In the genomic region with DNA sequence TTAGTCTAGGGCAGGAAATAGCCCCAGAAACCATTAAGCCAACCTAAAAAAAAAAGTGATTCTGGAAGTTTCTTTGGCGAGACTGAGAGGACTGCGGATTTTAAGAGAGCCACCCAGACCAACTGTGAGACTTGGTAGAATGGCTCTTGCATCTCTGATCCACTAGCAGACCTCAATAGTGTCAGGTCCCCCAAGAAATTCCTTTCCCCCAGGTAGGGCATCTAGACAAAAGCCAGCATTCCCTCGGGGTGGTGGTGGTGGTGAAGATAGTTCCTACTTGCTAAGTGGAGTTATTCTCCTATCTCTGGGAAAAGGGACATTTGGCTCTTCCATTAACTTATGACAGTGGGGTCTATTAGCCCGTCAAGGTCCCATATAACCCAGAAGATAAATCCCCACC, we compare ENCODE assay signal across 8 mouse cellular contexts. TPM values are rescaled to one million over a fixed set of nuclear protein-coding genes. Genes with fewer than 3 reads are reported as not detected.
DNase-seq lines count a peak whose midpoint lies in the region; ATAC-seq and TF ChIP-seq lines count a peak whose summit lies in the region.

No protein-coding gene starts in this region.

- H3K9me3 ChIP-seq in embryonic facial prominence, embryonic 13.5 days = no peaks in the 10 kb centered on the region
- no peaks in the 10 kb centered on the region for H3K9me3 ChIP-seq in intestine, postnatal 0 days (ENCODE audit: control insufficient read depth)
- H3K9me3 ChIP-seq in neural tube, embryonic 13.5 days = no peaks in the 10 kb centered on the region

- intact Hi-C loops in left cerebral cortex, adult 2 months (cut with DNase I) = loop anchor here (1.0 kb wide), 1 partner anchor 12 kb away; a partner anchor contains a TSS
- intact Hi-C loops in left cerebral cortex, postnatal 10 days (cut with DNase I) = loop anchor here (1.0 kb wide), 1 partner anchor 14 kb away; no protein-coding TSS in a partner anchor

- peak overlapping the region; percentile 69 for H3K27ac ChIP-seq in left cerebral cortex, adult 2 months
- peak overlapping the region; percentile 86; the same call in 1 of the 2 replicates for H3K27ac ChIP-seq in embryonic facial prominence, embryonic 13.5 days
- H3K27ac ChIP-seq in intestine, postnatal 0 days (ENCODE audit: low read depth, low read length) = no peak overlapping the region; the same call in 1 of the 2 replicates
- peak overlapping the region; percentile 89 for H3K27ac ChIP-seq in neural tube, embryonic 13.5 days (replicated peaks)

- H3K4me2 ChIP-seq in embryonic facial prominence, embryonic 13.5 days = peak overlapping the region; percentile 60
- peak overlapping the region; percentile 86 for H3K4me2 ChIP-seq in intestine, postnatal 0 days (replicated peaks; ENCODE audit: low read depth)
- peak overlapping the region; percentile 69 for H3K4me2 ChIP-seq in neural tube, embryonic 13.5 days

- no peaks in the 10 kb centered on the region for H3K27me3 ChIP-seq in embryonic facial prominence, embryonic 13.5 days
- no peaks in the 10 kb centered on the region for H3K27me3 ChIP-seq in intestine, postnatal 0 days (replicated peaks; ENCODE audit: control insufficient read depth, insufficient read depth, low read length)
- H3K27me3 ChIP-seq in neural tube, embryonic 13.5 days = no peaks in the 10 kb centered on the region

- H3K9ac ChIP-seq in embryonic facial prominence, embryonic 13.5 days = peak overlapping the region; percentile 96
- 0 out of 2 replicates have a peak overlapping the region, but pooled peaks have one; percentile 40 for H3K9ac ChIP-seq in intestine, postnatal 0 days (ENCODE audit: low read depth, low read length)
- peak overlapping the region; percentile 73 for H3K9ac ChIP-seq in neural tube, embryonic 13.5 days

- H3K4me1 ChIP-seq in embryonic facial prominence, embryonic 13.5 days = peaks cover 32% of the 10 kb centered on the region
- H3K4me1 ChIP-seq in intestine, postnatal 0 days (replicated peaks; ENCODE audit: control insufficient read depth, insufficient read depth, low read length) = no peaks in the 10 kb centered on the region; the same call in 1 of the 2 replicates
- peaks cover 28% of the 10 kb centered on the region for H3K4me1 ChIP-seq in neural tube, embryonic 13.5 days (replicated peaks)

- H3K4me3 ChIP-seq in left cerebral cortex, adult 2 months = peak overlapping the region; percentile 51
- peak overlapping the region; percentile 98 for H3K4me3 ChIP-seq in embryonic facial prominence, embryonic 13.5 days
- peak overlapping the region; percentile 96 for H3K4me3 ChIP-seq in intestine, postnatal 0 days (ENCODE audit: low read depth, low read length)
- peak overlapping the region; percentile 98 for H3K4me3 ChIP-seq in neural tube, embryonic 13.5 days

- H3K36me3 ChIP-seq in embryonic facial prominence, embryonic 13.5 days = no peaks in the 10 kb centered on the region
- H3K36me3 ChIP-seq in intestine, postnatal 0 days (ENCODE audit: control insufficient read depth, insufficient read depth) = no peaks in the 10 kb centered on the region
- H3K36me3 ChIP-seq in neural tube, embryonic 13.5 days = no peaks in the 10 kb centered on the region

- no peak for DNase-seq in left cerebral cortex, adult 2 months (ENCODE audit: extremely low spot score in 1 of 2, low spot score in 2 of 2)
- no peak for DNase-seq in left cerebral cortex, postnatal 10 days (ENCODE audit: extremely low spot score in 1 of 2, low spot score in 2 of 2)
- DNase-seq in right cerebral cortex, postnatal 36 days (ENCODE audit: low spot score in 2 of 2) = no peak
- no peak for DNase-seq in adrenal gland, postnatal 10 days

- no peak for ATAC-seq in embryonic facial prominence, embryonic 13.5 days (ENCODE audit: insufficient number of reproducible peaks, insufficient read depth, low FRiP score, low TSS enrichment, low read depth)
- no peak for ATAC-seq in intestine, postnatal 0 days
- ATAC-seq in neural tube, embryonic 13.5 days (ENCODE audit: low read depth) = peak; percentile 17; the same call in 1 of the 2 replicates
- ATAC-seq in granulocyte monocyte progenitor cell, adult 5-6 weeks (replicated peaks; ENCODE audit: poor library complexity, severe bottlenecking) = no peak

- no peak for TF ChIP-seq CTCF in left cerebral cortex, adult 2 months (IDR thresholded peaks at IDR 0.05)
- no peak for TF ChIP-seq CTCF in intestine, postnatal 0 days (IDR thresholded peaks at IDR 0.05; ENCODE audit: low read depth)

- WGBS in embryonic facial prominence, embryonic 13.5 days = 29% methylated on average over 4 of the region's 4 CpGs
- WGBS in intestine, postnatal 0 days = 42% methylated on average over 4 of the region's 4 CpGs
- WGBS in neural tube, embryonic 13.5 days = 28% methylated on average over 4 of the region's 4 CpGs

RNA-seq across cellular contexts. Expression of a gene that starts 0.8 kb away (rescaled TPM):
- total RNA-seq in left cerebral cortex, adult 2 months (2021) = 10 to 100 TPM; 37.2 to 38.7 TPM
- 10 to 100 TPM; 25.3 to 26.2 TPM for total RNA-seq in left cerebral cortex, postnatal 10 days (2021)
- polyA plus RNA-seq in embryonic facial prominence, embryonic 13.5 days (2015; fragmentation: Nextera tagmentation; extraction: Ambion mirVana) = 27.2 and 32.3 TPM in 2 replicates
- polyA plus RNA-seq in intestine, postnatal 0 days (2015; fragmentation: Nextera tagmentation; extraction: Ambion mirVana) = 37.6 and 38.1 TPM in 2 replicates
- polyA plus RNA-seq in neural tube, embryonic 13.5 days (2015; fragmentation: Nextera tagmentation; extraction: Ambion mirVana) = 21.8 and 27.7 TPM in 2 replicates
- total RNA-seq in adrenal gland, postnatal 10 days (2021) = 10 to 100 TPM; 42.4 to 50.9 TPM
- 58.0 and 62.4 TPM in 2 replicates for total RNA-seq in granulocyte monocyte progenitor cell, adult 5-6 weeks (2014; fragmentation: Nextera tagmentation)
- total RNA-seq in granulocyte monocyte progenitor cell, adult 5-6 weeks (2017) = 128 and 142 TPM in 2 replicates

RNA-seq across cellular contexts. Expression of a gene that starts 11.7 kb away (rescaled TPM):
- total RNA-seq in left cerebral cortex, adult 2 months (2021) = 100 to 1,000 TPM; 101 to 117 TPM
- 100 to 1,000 TPM; 137 to 145 TPM for total RNA-seq in left cerebral cortex, postnatal 10 days (2021)
- 36.0 and 37.7 TPM in 2 replicates for polyA plus RNA-seq in embryonic facial prominence, embryonic 13.5 days (2015; fragmentation: Nextera tagmentation; extraction: Ambion mirVana)
- polyA plus RNA-seq in intestine, postnatal 0 days (2015; fragmentation: Nextera tagmentation; extraction: Ambion mirVana) = 2.7 and 3.2 TPM in 2 replicates
- 53.2 and 57.0 TPM in 2 replicates for polyA plus RNA-seq in neural tube, embryonic 13.5 days (2015; fragmentation: Nextera tagmentation; extraction: Ambion mirVana)
- total RNA-seq in adrenal gland, postnatal 10 days (2021) = 10 to 100 TPM; 12.3 to 15.7 TPM
- total RNA-seq in granulocyte monocyte progenitor cell, adult 5-6 weeks (2014; fragmentation: Nextera tagmentation) = 0.53 TPM in 1 of 2 replicates, not detected in the other
- total RNA-seq in granulocyte monocyte progenitor cell, adult 5-6 weeks (2017) = 1.7 TPM in 1 of 2 replicates, not detected in the other

Comparison
In these comparisons a context has a peak if more than half of its experiments do, and no peak if none do; other contexts are left out.
1. H3K9ac ChIP-seq: peak in every context shown above with its lines; median percentile 96 in embryonic facial prominence, embryonic 13.5 days; 73 in neural tube, embryonic 13.5 days; 40 in intestine, postnatal 0 days.
2. RNA of a gene that starts 11.7 kb away (total RNA-seq): 137 to 145 TPM in left cerebral cortex, postnatal 10 days, 101 to 117 TPM in left cerebral cortex, adult 2 months and 12.3 to 15.7 TPM in adrenal gland, postnatal 10 days; 0.53 to 1.7 TPM in granulocyte monocyte progenitor cell, adult 5-6 weeks; every median in the first group is over 4 times any median in the second.
3. Peak in every context shown above with its lines, with median percentiles within 50 percentile points of each other: H3K4me3 ChIP-seq and H3K4me2 ChIP-seq.